23 mouse cellular contexts compared by ENCODE assay signal in genomic region chr16:24901139-24901859, GRCm38 (mm10).
A peak's percentile ranks its signal among the peaks of the same experiment; 100 is the strongest.
DNase-seq lines count a peak whose midpoint lies in the region; ATAC-seq and TF ChIP-seq lines count a peak whose summit lies in the region.
"Had no signal": no experiment of that assay in that cellular context is flagged by ENCODE, and none has a peak within 500 bp of the region (broad histone marks: within the 10 kb centered on the region; RNA-seq: fewer than 3 reads in every experiment).

No protein-coding gene starts in this region.

- no peak overlapping the region for H3K9ac ChIP-seq in embryonic facial prominence, embryonic 11.5 days (replicated peaks; ENCODE audit: low read length)
- no peak overlapping the region for H3K9ac ChIP-seq in kidney, embryonic 15.5 days
- no peak overlapping the region for H3K9ac ChIP-seq in intestine, postnatal 0 days (ENCODE audit: low read depth, low read length)
- H3K9ac ChIP-seq: embryonic facial prominence, embryonic 12.5 days; forebrain, postnatal 0 days; heart, embryonic 15.5 days; hindbrain, embryonic 13.5 days; liver, embryonic 13.5 days; lung, embryonic 15.5 days; neural tube, embryonic 13.5 days had no signal

- no peaks in the 10 kb centered on the region for H3K4me1 ChIP-seq in embryonic facial prominence, embryonic 11.5 days (ENCODE audit: control insufficient read depth, insufficient read depth, low read length)
- H3K4me1 ChIP-seq in embryonic facial prominence, embryonic 10.5 days = peaks cover 20% of the 10 kb centered on the region
- H3K4me1 ChIP-seq in kidney, embryonic 15.5 days = peaks cover 31% of the 10 kb centered on the region
- peaks cover 9% of the 10 kb centered on the region for H3K4me1 ChIP-seq in intestine, postnatal 0 days (replicated peaks; ENCODE audit: control insufficient read depth, insufficient read depth, low read length)

- no peak overlapping the region for H3K27ac ChIP-seq in embryonic facial prominence, embryonic 11.5 days (replicated peaks; ENCODE audit: low read depth, low read length)
- no peak overlapping the region for H3K27ac ChIP-seq in embryonic facial prominence, embryonic 10.5 days (replicated peaks)
- peak overlapping the region; percentile 59 for H3K27ac ChIP-seq in kidney, embryonic 15.5 days
- H3K27ac ChIP-seq in intestine, postnatal 0 days (ENCODE audit: low read depth, low read length) = peak overlapping the region; percentile 36; the same call in 1 of the 2 replicates
- H3K27ac ChIP-seq: hindbrain, embryonic 13.5 days; liver, embryonic 13.5 days; midbrain, embryonic 10.5 days; neural tube, embryonic 13.5 days had no signal

- no peaks in the 10 kb centered on the region for H3K27me3 ChIP-seq in embryonic facial prominence, embryonic 11.5 days (ENCODE audit: control insufficient read depth, insufficient read depth, low read length)
- H3K27me3 ChIP-seq in embryonic facial prominence, embryonic 10.5 days (replicated peaks; ENCODE audit: low read depth, poor library complexity, severe bottlenecking) = no peaks in the 10 kb centered on the region
- H3K27me3 ChIP-seq in kidney, embryonic 15.5 days = no peaks in the 10 kb centered on the region
- H3K27me3 ChIP-seq in intestine, postnatal 0 days (replicated peaks; ENCODE audit: control insufficient read depth, insufficient read depth, low read length) = no peaks in the 10 kb centered on the region
- H3K27me3 ChIP-seq: embryonic facial prominence, embryonic 12.5 days; heart, embryonic 15.5 days; hindbrain, embryonic 13.5 days; liver, embryonic 13.5 days; lung, embryonic 15.5 days; neural tube, embryonic 13.5 days had no signal

- no peaks in the 10 kb centered on the region for H3K36me3 ChIP-seq in embryonic facial prominence, embryonic 11.5 days (replicated peaks; ENCODE audit: control insufficient read depth, insufficient read depth, low read depth, low read length)
- H3K36me3 ChIP-seq in embryonic facial prominence, embryonic 10.5 days (replicated peaks) = no peaks in the 10 kb centered on the region
- no peaks in the 10 kb centered on the region for H3K36me3 ChIP-seq in kidney, embryonic 15.5 days
- no peaks in the 10 kb centered on the region for H3K36me3 ChIP-seq in intestine, postnatal 0 days (ENCODE audit: control insufficient read depth, insufficient read depth)
- H3K36me3 ChIP-seq: embryonic facial prominence, embryonic 12.5 days; heart, embryonic 15.5 days; hindbrain, embryonic 13.5 days; liver, embryonic 13.5 days; lung, embryonic 15.5 days; midbrain, embryonic 10.5 days; neural tube, embryonic 13.5 days had no signal

- no peaks in the 10 kb centered on the region for H3K9me3 ChIP-seq in embryonic facial prominence, embryonic 11.5 days (replicated peaks; ENCODE audit: control insufficient read depth, low read length)
- H3K9me3 ChIP-seq in embryonic facial prominence, embryonic 10.5 days = no peaks in the 10 kb centered on the region
- no peaks in the 10 kb centered on the region for H3K9me3 ChIP-seq in kidney, embryonic 15.5 days (replicated peaks)
- no peaks in the 10 kb centered on the region for H3K9me3 ChIP-seq in intestine, postnatal 0 days (ENCODE audit: control insufficient read depth)
- H3K9me3 ChIP-seq: embryonic facial prominence, embryonic 12.5 days; heart, embryonic 15.5 days; hindbrain, embryonic 13.5 days; liver, embryonic 13.5 days; lung, embryonic 15.5 days; midbrain, embryonic 10.5 days; neural tube, embryonic 13.5 days had no signal

- ATAC-seq in embryonic facial prominence, embryonic 11.5 days (replicated peaks; ENCODE audit: insufficient number of reproducible peaks, low FRiP score, low TSS enrichment, low read depth) = no peak
- ATAC-seq in kidney, embryonic 15.5 days (replicated peaks; ENCODE audit: low FRiP score) = 0 out of 2 replicates have a peak, but pooled peaks have one; percentile 37
- no peak for ATAC-seq in intestine, postnatal 0 days
- ATAC-seq: forebrain, postnatal 0 days; midbrain, embryonic 16.5 days had no signal

- WGBS in embryonic facial prominence, embryonic 11.5 days = 38% methylated on average over 6 of the region's 6 CpGs
- WGBS in embryonic facial prominence, embryonic 10.5 days = 50% methylated on average over 6 of the region's 6 CpGs
- 31% methylated on average over 6 of the region's 6 CpGs for WGBS in kidney, embryonic 15.5 days
- WGBS in intestine, postnatal 0 days = 37% methylated on average over 6 of the region's 6 CpGs

- peak; percentile 16 for DNase-seq in embryonic facial prominence, embryonic 11.5 days (ENCODE audit: low spot score)
- no peak for DNase-seq in embryonic facial prominence, embryonic 10.5 days (ENCODE audit: low spot score)
- no peak for DNase-seq in kidney, adult 11 months
- DNase-seq in embryo, embryonic 9.5 days (ENCODE audit: extremely low spot score) = peak; percentile 20
- DNase-seq in left cerebral cortex, adult 11 months (ENCODE audit: low spot score) = no peak
- DNase-seq: adrenal gland, postnatal 10 days; cerebellum, adult 2 months; cerebellum, postnatal 25 days; forebrain, postnatal 0 days; gastrocnemius, postnatal 25 days; heart, postnatal 36 days; liver, embryonic 13.5 days; lung, postnatal 4 days had no signal

- no peak overlapping the region for H3K4me2 ChIP-seq in embryonic facial prominence, embryonic 11.5 days (ENCODE audit: low read depth, low read length)
- H3K4me2 ChIP-seq in kidney, embryonic 15.5 days = no peak overlapping the region
- H3K4me2 ChIP-seq in intestine, postnatal 0 days (replicated peaks; ENCODE audit: low read depth) = no peak overlapping the region
- H3K4me2 ChIP-seq: embryonic facial prominence, embryonic 12.5 days; heart, embryonic 15.5 days; hindbrain, embryonic 13.5 days; liver, embryonic 13.5 days; lung, embryonic 15.5 days; neural tube, embryonic 13.5 days had no signal

- no peak for TF ChIP-seq CTCF in intestine, postnatal 0 days (IDR thresholded peaks at IDR 0.05; ENCODE audit: low read depth)

- H3K4me3 ChIP-seq in embryonic facial prominence, embryonic 11.5 days (ENCODE audit: low read depth, low read length) = no peak overlapping the region
- no peak overlapping the region for H3K4me3 ChIP-seq in embryonic facial prominence, embryonic 10.5 days
- H3K4me3 ChIP-seq in kidney, embryonic 15.5 days (replicated peaks) = no peak overlapping the region
- no peak overlapping the region for H3K4me3 ChIP-seq in intestine, postnatal 0 days (ENCODE audit: low read depth, low read length)
- H3K4me3 ChIP-seq: embryonic facial prominence, embryonic 12.5 days; heart, embryonic 15.5 days; hindbrain, embryonic 13.5 days; liver, embryonic 13.5 days; lung, embryonic 15.5 days; midbrain, embryonic 10.5 days; myocyte; neural tube, embryonic 13.5 days had no signal

Comparison
In these comparisons a context has a peak if more than half of its experiments do, and no peak if none do; other contexts are left out.
1. DNase-seq: peak in embryonic facial prominence, embryonic 11.5 days (single experiment) and embryo, embryonic 9.5 days (single experiment); none in embryonic facial prominence, embryonic 10.5 days (single experiment), kidney, adult 11 months (single experiment) and left cerebral cortex, adult 11 months (single experiment).
2. H3K27ac ChIP-seq: peak in kidney, embryonic 15.5 days (single experiment) and intestine, postnatal 0 days (single experiment); none in embryonic facial prominence, embryonic 11.5 days (single experiment) and embryonic facial prominence, embryonic 10.5 days (single experiment).